Mouse (Mus musculus) neural tube, embryonic 14.5 days (tissue): ENCODE results near the gene Gpr25. TPM values are rescaled to one million over a fixed set of nuclear protein-coding genes. Genes with fewer than 3 reads are reported as not detected.

ENCODE experiments used
- ATAC-seq: fragments of 200-750 bp; cut with Nextera tagmentation; 2 replicates; pipeline ENCODE4 v1.8.0; 2017; ENCODE audit warnings: low read depth, mild to moderate bottlenecking, moderate TSS enrichment, moderate library complexity
- H3K27ac ChIP-seq: fragments of 300-500 bp; sonication (generic); 2 replicates; pipeline ENCODE4 v1.5.1; 2014; ENCODE audit warnings: low read depth, mild to moderate bottlenecking, control low read depth, low read length, moderate library complexity, mixed read lengths
- H3K27me3 ChIP-seq: fragments of 300-500 bp; sonication (generic); 2 replicates; pipeline ENCODE4 v1.6.1; 2014; ENCODE audit warnings: low read length; ENCODE audit not compliant: control insufficient read depth, insufficient read depth
- H3K36me3 ChIP-seq: fragments of 300-500 bp; sonication (generic); 2 replicates; pipeline ENCODE4 v1.6.1; 2014; ENCODE audit warnings: low read length, mixed read lengths; ENCODE audit not compliant: control insufficient read depth, insufficient read depth
- H3K4me1 ChIP-seq: fragments of 300-500 bp; sonication (generic); 2 replicates; pipeline ENCODE4 v1.6.1; 2014; ENCODE audit warnings: low read length; ENCODE audit not compliant: control insufficient read depth, insufficient read depth
- H3K4me2 ChIP-seq: fragments of 300-500 bp; sonication (generic); 2 replicates; pipeline ENCODE4 v1.6.1; 2014; ENCODE audit warnings: mild to moderate bottlenecking, low read depth, low read length, control low read depth
- H3K4me3 ChIP-seq: fragments of 300-500 bp; sonication (generic); 2 replicates; pipeline ENCODE4 v1.5.1; 2014; ENCODE audit warnings: low read depth, low read length, control low read depth, mixed read lengths
- H3K9ac ChIP-seq: fragments of 300-500 bp; sonication (generic); replicated peaks from 2 replicates; pipeline ENCODE4 v1.6.1; 2014; ENCODE audit warnings: low read depth, mild to moderate bottlenecking, control low read depth, low read length, mixed read lengths
- H3K9me3 ChIP-seq: fragments of 300-500 bp; sonication (generic); 2 replicates; pipeline ENCODE4 v1.6.1; 2016; ENCODE audit warnings: low read length; ENCODE audit not compliant: control insufficient read depth
- WGBS: fragments of 180-500 bp; shearing (Covaris S2); extraction: QIAGEN DNeasy Blood & Tissue Kit; methylation state at CpG from one replicate; pipeline ENCODE4 v1.1.7; 2014; 5-methylcytosine and 5-hydroxymethylcytosine counted together
- polyA plus RNA-seq: library from polyadenylated mRNA; unstranded; fragments of >200 nt; fragmentation: Nextera tagmentation; extraction: Ambion mirVana; gene quantifications from 2 replicates; pipeline ENCODE4 v1.2.1, GENCODE M21; 2014

Gene Gpr25
- polyA plus RNA-seq, 1 experiment from 2014 or later = 0.70 TPM

DNA sequence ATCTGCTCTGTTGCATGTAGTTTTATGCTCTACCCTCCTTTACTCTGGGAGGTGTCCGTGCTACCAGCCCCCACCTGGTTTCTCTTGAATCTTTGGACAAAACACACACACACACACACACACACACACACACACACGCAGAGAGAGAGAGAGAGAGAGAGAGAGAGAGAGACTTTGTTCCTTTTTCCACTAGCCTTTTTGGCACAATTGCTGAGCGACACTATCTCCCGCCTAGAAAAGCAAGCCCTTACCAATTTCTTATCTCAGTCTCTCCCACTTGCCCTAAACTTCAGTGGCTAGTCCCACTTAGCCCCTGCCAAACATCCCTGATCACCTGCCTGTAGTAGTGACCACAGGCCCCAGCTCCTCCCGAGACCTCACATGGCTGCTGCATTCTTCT lies 16.2 kb downstream of the Gpr25 start:
- Histone ChIP-seq H3K4me1 (no peaks in the 10 kb centered on the region), H3K9me3 (no peaks in the 10 kb centered on the region), H3K36me3 (no peaks in the 10 kb centered on the region), H3K4me3 (no peak overlapping the region), H3K9ac (no peak overlapping the region), H3K4me2 (no peak overlapping the region), H3K27ac (no peak overlapping the region), H3K27me3 (no peaks in the 10 kb centered on the region)
- ATAC-seq = no peak
- 85% methylated on average over 5 of the region's 5 CpGs for WGBS

DNA sequence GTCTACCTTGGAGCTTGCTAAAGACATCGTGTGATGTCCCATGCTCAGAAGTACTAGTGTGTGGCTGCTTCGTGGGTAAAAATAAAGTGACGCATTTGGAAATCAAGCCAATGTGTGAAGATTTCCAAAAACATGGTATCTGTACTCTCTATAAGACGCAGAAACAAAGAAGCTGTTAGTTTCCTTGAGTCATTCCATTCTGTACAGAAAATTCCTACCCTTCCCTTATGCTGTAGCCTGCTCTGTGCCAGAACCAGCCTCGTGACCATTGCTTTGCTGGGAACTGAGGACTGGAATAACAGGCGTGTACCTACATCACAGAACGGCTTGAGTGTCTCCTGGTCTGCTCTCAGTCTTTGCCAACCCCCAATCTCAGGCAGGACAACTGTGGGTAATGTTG lies 18.9 kb downstream of the Gpr25 start:
- no peak overlapping the region for H3K4me2 ChIP-seq
- H3K27ac ChIP-seq = no peak overlapping the region
- H3K27me3 ChIP-seq = no peaks in the 10 kb centered on the region
- H3K9ac ChIP-seq = no peak overlapping the region
- no peaks in the 10 kb centered on the region for H3K9me3 ChIP-seq
- H3K36me3 ChIP-seq = no peaks in the 10 kb centered on the region
- no peak for ATAC-seq
- H3K4me3 ChIP-seq = no peak overlapping the region
- no peaks in the 10 kb centered on the region for H3K4me1 ChIP-seq
- WGBS = 92% methylated on average over 7 of the region's 7 CpGs

DNA sequence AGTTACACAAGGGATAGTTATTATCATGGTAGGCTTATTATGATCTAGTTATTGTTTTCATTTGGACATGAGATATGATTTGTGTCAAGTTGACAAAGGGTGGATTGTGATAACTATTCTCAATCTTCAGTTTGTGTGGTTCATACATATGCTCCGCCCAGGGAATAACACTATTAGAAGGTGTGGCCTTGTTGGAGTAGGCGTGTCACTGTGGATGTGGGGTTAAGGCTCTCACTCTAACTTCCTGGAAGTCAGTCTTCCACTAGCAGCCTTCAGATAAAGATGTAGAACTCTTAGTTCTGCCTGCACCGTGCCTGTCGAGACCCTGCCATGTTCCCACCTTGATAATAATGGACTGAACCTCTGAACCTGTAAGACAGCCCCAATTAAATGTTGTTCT lies 22.2 kb downstream of the Gpr25 start:
- Histone ChIP-seq H3K36me3 (no peaks in the 10 kb centered on the region), H3K9me3 (no peaks in the 10 kb centered on the region), H3K4me3 (no peak overlapping the region), H3K4me2 (no peak overlapping the region), H3K4me1 (peaks cover 2% of the 10 kb centered on the region; the same call in 1 of the 2 replicates), H3K9ac (no peak overlapping the region), H3K27ac (no peak overlapping the region), H3K27me3 (no peaks in the 10 kb centered on the region)
- no peak for ATAC-seq
- 90% methylated on average over 4 of the region's 4 CpGs for WGBS

DNA sequence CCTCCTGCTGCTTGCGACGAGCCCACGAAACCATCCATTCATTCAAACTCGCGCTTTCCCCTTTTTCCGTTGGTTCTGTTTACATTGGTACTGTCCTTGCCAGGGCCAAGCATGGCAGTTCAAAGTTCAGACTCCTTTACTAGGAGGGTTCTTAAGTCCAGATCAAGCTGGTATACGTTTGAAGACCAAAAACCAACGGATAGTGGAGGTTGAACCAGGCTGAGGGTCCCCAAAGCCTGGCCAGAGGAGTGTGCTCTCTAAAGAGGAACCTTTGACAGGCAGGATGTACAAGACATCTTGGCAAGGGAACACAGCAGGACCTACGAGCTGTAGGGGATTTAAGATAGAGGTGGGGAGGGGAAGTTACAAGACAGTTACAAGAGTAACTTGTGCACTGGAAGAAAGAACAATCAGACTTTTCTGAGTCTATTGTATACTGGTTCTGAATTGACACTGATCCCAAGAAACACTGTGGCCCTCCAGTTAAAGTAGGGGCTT lies 26.0 kb downstream of the Gpr25 start:
- Histone ChIP-seq H3K4me3 (peak overlapping the region; percentile 44), H3K4me1 (peaks cover 14% of the 10 kb centered on the region; the same call in 1 of the 2 replicates), H3K27me3 (no peaks in the 10 kb centered on the region), H3K9ac (peak overlapping the region; percentile 43; the same call in 1 of the 2 replicates), H3K9me3 (no peaks in the 10 kb centered on the region), H3K27ac (no peak overlapping the region), H3K36me3 (no peaks in the 10 kb centered on the region), H3K4me2 (peak overlapping the region; percentile 82)
- no peak for ATAC-seq
- 3% methylated on average over 9 of the region's 9 CpGs for WGBS

DNA sequence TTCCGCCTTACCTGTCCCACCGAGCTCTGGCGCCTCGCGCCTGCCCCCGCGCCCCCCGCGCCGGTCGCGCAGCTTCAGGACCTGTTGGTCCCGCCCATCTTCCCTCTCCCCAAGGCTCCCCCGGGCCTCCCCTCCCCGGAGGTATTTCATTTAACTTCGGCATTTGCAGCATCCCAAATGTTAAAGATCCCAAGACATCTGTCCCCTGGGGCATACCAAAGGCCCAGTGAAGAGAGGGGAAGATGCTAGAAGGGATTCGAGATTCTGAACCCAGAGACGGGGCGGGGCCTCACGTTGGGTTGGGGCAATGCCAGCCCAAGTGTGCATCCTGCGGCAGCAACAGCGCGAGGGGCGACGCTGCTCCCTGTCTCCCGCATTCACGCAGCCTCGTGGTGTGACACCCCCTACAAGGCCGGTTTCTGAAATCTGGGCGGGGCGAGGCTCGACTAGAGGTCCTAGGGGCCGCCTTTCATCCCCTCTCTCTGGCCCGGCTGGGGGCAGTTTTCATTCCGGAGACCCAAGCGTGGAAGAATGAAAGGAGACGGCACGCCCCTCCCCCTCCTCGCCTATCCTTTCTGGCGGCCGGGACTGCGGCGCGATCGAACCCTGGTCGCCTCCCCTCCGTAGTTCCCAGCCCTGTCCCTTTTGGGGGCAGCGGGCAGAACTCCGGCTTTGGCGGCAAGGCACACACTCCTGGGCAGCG lies 26.6 kb downstream of the Gpr25 start, which contains the start of gene Inava:
Gene Inava, minus strand, starts transcription at position 373 of the 703 bp plus-strand sequence.
- Histone ChIP-seq H3K27ac (no peak within 1 kb of the TSS), H3K4me1 (peaks cover 16% of the 10 kb centered on the region; the same call in 1 of the 2 replicates), H3K36me3 (no peaks in the 10 kb centered on the region), H3K27me3 (no peaks in the 10 kb centered on the region), H3K4me3 (peak within 1 kb of the TSS; percentile 44), H3K4me2 (peak within 1 kb of the TSS; percentile 82), H3K9ac (peak within 1 kb of the TSS; percentile 43), H3K9me3 (no peaks in the 10 kb centered on the region)
- peak; percentile 80 for ATAC-seq
- under 1% methylated on average over 41 of the region's 51 CpGs for WGBS

DNA sequence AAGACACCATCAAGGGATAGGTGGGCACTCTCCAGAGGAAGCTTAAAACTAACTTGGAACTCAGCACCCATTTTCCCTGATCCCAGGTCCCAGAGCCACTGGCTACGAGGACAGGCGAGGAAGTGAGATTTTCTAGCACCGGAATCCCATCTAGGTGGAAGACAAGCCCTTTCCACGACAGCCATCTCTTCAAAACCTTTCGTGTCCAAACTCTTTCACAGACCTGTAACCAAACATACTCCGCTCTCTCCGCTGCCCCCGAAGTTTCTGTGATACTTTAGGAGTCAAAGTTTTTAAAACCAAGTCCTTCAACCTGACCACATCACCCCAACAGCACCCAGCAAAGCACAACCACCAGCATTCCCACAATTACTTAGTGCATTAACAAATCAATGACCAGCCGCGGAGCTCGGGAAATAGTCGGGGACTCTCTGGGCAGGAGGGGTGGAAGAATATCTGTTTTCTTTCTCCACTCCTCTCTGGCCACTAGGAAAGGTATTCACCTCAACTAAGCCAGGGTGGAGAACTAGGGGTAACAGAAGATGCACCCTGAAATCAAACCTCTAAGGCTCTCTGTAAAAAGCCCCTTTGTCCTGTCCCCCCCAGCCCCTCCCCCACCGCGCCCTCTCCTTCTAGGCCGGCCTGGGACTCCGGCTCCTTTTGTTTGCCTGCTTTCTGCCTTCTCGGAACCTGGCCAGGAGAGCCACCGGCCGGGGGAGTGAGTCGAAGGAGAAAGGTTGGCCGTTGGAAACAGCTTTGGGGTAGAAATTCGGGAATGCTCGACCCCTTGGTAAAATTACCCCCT lies 27.5 kb downstream of the Gpr25 start:
- no peaks in the 10 kb centered on the region for H3K36me3 ChIP-seq
- H3K27ac ChIP-seq = no peak overlapping the region
- peak overlapping the region; percentile 44 for H3K4me3 ChIP-seq
- H3K9me3 ChIP-seq = no peaks in the 10 kb centered on the region
- H3K27me3 ChIP-seq = no peaks in the 10 kb centered on the region
- H3K4me1 ChIP-seq = peaks cover 25% of the 10 kb centered on the region
- peak overlapping the region; percentile 43 for H3K9ac ChIP-seq
- WGBS = 1% methylated on average over 23 of the region's 23 CpGs
- ATAC-seq = no peak
- H3K4me2 ChIP-seq = peak overlapping the region; percentile 82

DNA sequence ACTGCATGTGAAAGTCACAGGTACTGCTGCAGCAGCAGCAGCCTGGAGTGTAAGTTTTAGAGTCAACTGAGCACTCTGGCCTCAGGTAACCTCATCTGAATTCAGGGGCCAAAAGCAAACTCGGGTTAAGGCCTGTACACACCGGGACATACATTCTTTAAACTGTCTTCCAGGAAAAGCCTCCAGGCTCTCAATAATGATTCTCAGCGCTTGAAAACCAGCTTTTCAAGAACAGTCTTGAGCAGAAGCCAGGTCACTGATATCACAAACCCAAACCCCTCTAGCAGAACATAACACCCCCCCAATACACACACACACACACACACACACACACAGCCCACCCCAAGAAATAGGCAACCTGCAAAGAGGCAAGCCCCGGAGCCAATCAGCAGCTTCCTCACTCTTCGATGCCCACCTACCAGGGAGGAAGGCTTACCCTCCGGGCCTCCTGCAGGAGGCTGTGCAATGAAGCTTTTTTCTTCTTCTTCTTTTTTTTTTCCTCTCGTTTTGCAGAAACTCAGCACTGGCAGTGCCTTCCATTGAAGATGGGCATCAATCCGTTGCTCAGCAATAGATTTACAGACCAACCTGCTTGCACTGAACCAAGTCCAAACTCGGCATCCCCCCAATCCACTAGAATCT lies 28.3 kb downstream of the Gpr25 start:
- Histone ChIP-seq H3K27ac (no peak overlapping the region), H3K4me2 (peak overlapping the region; percentile 82), H3K4me3 (peak overlapping the region; percentile 44; the same call in 1 of the 2 replicates), H3K36me3 (no peaks in the 10 kb centered on the region), H3K9ac (no peak overlapping the region), H3K9me3 (no peaks in the 10 kb centered on the region), H3K4me1 (peaks cover 26% of the 10 kb centered on the region), H3K27me3 (no peaks in the 10 kb centered on the region)
- no peak for ATAC-seq
- WGBS = under 1% methylated on average over 9 of the region's 9 CpGs

DNA sequence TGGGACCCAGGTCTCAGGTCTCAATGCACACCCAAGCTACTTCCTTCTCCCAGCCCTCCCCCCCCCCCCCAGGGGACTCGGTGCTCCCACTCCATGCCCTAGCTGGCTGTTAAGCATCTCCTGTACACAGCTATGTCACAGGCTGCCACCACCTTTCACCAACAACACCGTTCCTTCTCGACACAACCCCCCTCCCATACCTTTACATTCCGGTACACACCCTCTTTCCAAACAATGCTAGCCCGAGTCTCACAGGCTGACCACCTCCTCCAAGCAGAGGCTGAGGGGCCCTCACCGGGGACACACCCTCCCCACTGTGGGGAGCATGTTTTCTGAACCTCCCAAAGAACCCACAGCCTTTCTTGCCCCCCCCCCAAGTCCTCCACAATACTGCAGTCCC lies 29.1 kb downstream of the Gpr25 start:
- 4% methylated on average over 6 of the region's 6 CpGs for WGBS
- no peak overlapping the region for H3K27ac ChIP-seq
- no peak overlapping the region for H3K4me3 ChIP-seq
- no peaks in the 10 kb centered on the region for H3K9me3 ChIP-seq
- H3K9ac ChIP-seq = no peak overlapping the region
- no peaks in the 10 kb centered on the region for H3K27me3 ChIP-seq
- no peak for ATAC-seq
- peaks cover 26% of the 10 kb centered on the region for H3K4me1 ChIP-seq
- H3K4me2 ChIP-seq = peak overlapping the region; percentile 28
- H3K36me3 ChIP-seq = no peaks in the 10 kb centered on the region
